Mouse (Mus musculus) myocyte (in vitro differentiated cells): ENCODE results near the gene Taf1c. TPM values are rescaled to one million over a fixed set of nuclear protein-coding genes. Genes with fewer than 3 reads are reported as not detected.

Experiments
- H3K27me3 ChIP-seq: one replicate; pipeline ENCODE4 v1.6.1; 2011; ENCODE audit not compliant: control insufficient read depth, insufficient read depth, insufficient read length
- H3K36me3 ChIP-seq: one replicate; pipeline ENCODE4 v1.6.1; 2011; ENCODE audit not compliant: control insufficient read depth, insufficient read depth
- H3K4me2 ChIP-seq: one replicate; pipeline ENCODE4 v1.6.1; 2011; ENCODE audit warnings: low read depth, control low read depth
- H3K4me3 ChIP-seq: one replicate; pipeline ENCODE4 v1.5.1; 2011; ENCODE audit warnings: mild to moderate bottlenecking, control low read depth, moderate library complexity
- H3K79me2 ChIP-seq: one replicate; pipeline ENCODE4 v1.6.1; 2011; ENCODE audit not compliant: control insufficient read depth, insufficient read depth
- H3ac ChIP-seq: one replicate; pipeline ENCODE4 v1.6.1; 2011; ENCODE audit not compliant: control insufficient read depth, insufficient read length
- CEBPB ChIP-seq: IDR thresholded peaks from 2 replicates; pipeline ENCODE4 v1.6.1; 2011; ENCODE audit warnings: mild to moderate bottlenecking, moderate library complexity; ENCODE audit not compliant: poor library complexity, insufficient read depth, severe bottlenecking
- E2F4 ChIP-seq: IDR thresholded peaks from one replicate; pipeline ENCODE4 v1.6.1; 2011; ENCODE audit warnings: mild to moderate bottlenecking, control low read depth, moderate library complexity; ENCODE audit not compliant: insufficient read depth
- MAX ChIP-seq: IDR thresholded peaks from one replicate; pipeline ENCODE4 v1.6.1; 2011; ENCODE audit warnings: low read depth, mild to moderate bottlenecking, control low read depth
- MYOD1 ChIP-seq, 3 experiments: IDR thresholded peaks; one replicate each; pipeline ENCODE4 v1.6.1; 2011; ENCODE audit warnings: control low read depth in 2 of 3, low read depth in 2 of 3, mild to moderate bottlenecking in 2 of 3, moderate library complexity in 1 of 3; ENCODE audit not compliant: insufficient read length in 2 of 3, control insufficient read depth in 1 of 3
- MYOG ChIP-seq, 3 experiments: IDR thresholded peaks; one replicate each; pipeline ENCODE4 v1.6.1; 2011; ENCODE audit warnings: control low read depth in 2 of 3, low read depth in 2 of 3, mild to moderate bottlenecking in 2 of 3; ENCODE audit not compliant: insufficient read length in 2 of 3, control insufficient read depth in 1 of 3, insufficient read depth in 1 of 3
- POLR2A ChIP-seq: IDR thresholded peaks from one replicate; pipeline ENCODE4 v1.6.1; 2011; ENCODE audit warnings: low read depth, mild to moderate bottlenecking, control low read depth, moderate library complexity; ENCODE audit not compliant: insufficient read length
- POLR2AphosphoS2 ChIP-seq: IDR thresholded peaks from one replicate; pipeline ENCODE4 v1.6.1; 2011; ENCODE audit warnings: low read depth, control low read depth; ENCODE audit not compliant: insufficient read length
- REST ChIP-seq: IDR thresholded peaks from one replicate; pipeline ENCODE4 v1.6.1; 2011; ENCODE audit warnings: mild to moderate bottlenecking, control low read depth, moderate library complexity; ENCODE audit not compliant: insufficient read depth, insufficient read length
- SRF ChIP-seq: IDR thresholded peaks from one replicate; pipeline ENCODE4 v1.6.1; 2011; ENCODE audit warnings: low read depth; ENCODE audit not compliant: control insufficient read depth, insufficient read length
- TCF12 ChIP-seq: IDR thresholded peaks from one replicate; pipeline ENCODE4 v1.6.1; 2011; ENCODE audit warnings: mild to moderate bottlenecking, control low read depth; ENCODE audit not compliant: poor library complexity, insufficient read depth, severe bottlenecking
- TCF3 ChIP-seq: IDR thresholded peaks from one replicate; pipeline ENCODE4 v1.6.1; 2011; ENCODE audit warnings: low read depth, control low read depth; ENCODE audit not compliant: insufficient read length
- USF1 ChIP-seq: IDR thresholded peaks from one replicate; pipeline ENCODE4 v1.6.1; 2011; ENCODE audit warnings: low read depth, mild to moderate bottlenecking, control low read depth, moderate library complexity
- polyA plus RNA-seq: library from polyadenylated mRNA; unstranded; fragments of >200 nt; fragmentation: generic; extraction: Trizol; gene quantifications from one replicate; pipeline ENCODE4 v1.2.1, GENCODE M21; 2012; ENCODE audit warnings: missing spikeins

Taf1c gene
- polyA plus RNA-seq, 1 experiment, result 6.8 TPM

GRCm38 (mm10) chr8:119620116-119620840 lies 15.3 kb upstream of the Taf1c start:
- Histone ChIP-seq H3K4me3 (no peak overlapping the region), H3K79me2 (no peaks in the 10 kb centered on the region), H3K36me3 (no peaks in the 10 kb centered on the region), H3K27me3 (peaks cover 81% of the 10 kb centered on the region), H3ac (no peak overlapping the region), H3K4me2 (no peak overlapping the region)
- no peak for TF ChIP-seq CEBPB
- TF ChIP-seq USF1, result no peak
- TF ChIP-seq MAX, result no peak
- no peak for TF ChIP-seq E2F4
- no peak for TF ChIP-seq REST
- TF ChIP-seq POLR2A, result no peak
- no peak for TF ChIP-seq MYOG (IDR thresholded peaks at IDR 0.05; ENCODE audit: control insufficient read depth in 1 of 3, insufficient read depth in 1 of 3, insufficient read length in 2 of 3, low read depth in 2 of 3)
- no peak for TF ChIP-seq POLR2AphosphoS2
- no peak for TF ChIP-seq SRF
- no peak for TF ChIP-seq MYOD1 (IDR thresholded peaks at IDR 0.05; ENCODE audit: control insufficient read depth in 1 of 3, insufficient read length in 2 of 3, low read depth in 2 of 3)
- TF ChIP-seq TCF12, result no peak
- TF ChIP-seq TCF3, result no peak

- H3K36me3 ChIP-seq, result no peaks in the 10 kb centered on the region
- peaks cover 81% of the 10 kb centered on the region for H3K27me3 ChIP-seq
- H3K4me2 ChIP-seq, result no peak overlapping the region
- no peak for TF ChIP-seq E2F4
- no peak overlapping the region for H3K4me3 ChIP-seq
- H3K79me2 ChIP-seq, result no peaks in the 10 kb centered on the region
- no peak overlapping the region for H3ac ChIP-seq
These were observed 13.9 kb upstream of the Taf1c start for GRCm38 (mm10) chr8:119618887-119619286.

GRCm38 (mm10) chr8:119617586-119617985 lies 12.6 kb upstream of the Taf1c start:
- Histone ChIP-seq H3K36me3 (no peaks in the 10 kb centered on the region), H3K4me2 (no peak overlapping the region), H3K4me3 (no peak overlapping the region), H3K79me2 (no peaks in the 10 kb centered on the region), H3ac (no peak overlapping the region), H3K27me3 (peaks cover 81% of the 10 kb centered on the region)
- TF ChIP-seq MAX (no peak), USF1 (no peak), MYOG (IDR thresholded peaks at IDR 0.05; ENCODE audit: control insufficient read depth in 1 of 3, insufficient read depth in 1 of 3, insufficient read length in 2 of 3, low read depth in 2 of 3) (no peak), POLR2A (no peak), MYOD1 (IDR thresholded peaks at IDR 0.05; ENCODE audit: control insufficient read depth in 1 of 3, insufficient read length in 2 of 3, low read depth in 2 of 3) (no peak), CEBPB (no peak), E2F4 (no peak), SRF (no peak), TCF3 (no peak), REST (no peak), TCF12 (no peak), POLR2AphosphoS2 (no peak)

GRCm38 (mm10) chr8:119616811-119617210 lies 11.8 kb upstream of the Taf1c start:
- H3ac ChIP-seq, result no peak overlapping the region
- H3K27me3 ChIP-seq, result peaks cover 78% of the 10 kb centered on the region
- no peak overlapping the region for H3K4me2 ChIP-seq
- TF ChIP-seq MAX (no peak), POLR2A (no peak), MYOG (IDR thresholded peaks at IDR 0.05; ENCODE audit: control insufficient read depth in 1 of 3, insufficient read depth in 1 of 3, insufficient read length in 2 of 3, low read depth in 2 of 3) (no peak), USF1 (no peak), CEBPB (no peak), REST (no peak), SRF (no peak), MYOD1 (IDR thresholded peaks at IDR 0.05; ENCODE audit: control insufficient read depth in 1 of 3, insufficient read length in 2 of 3, low read depth in 2 of 3) (no peak)
- H3K79me2 ChIP-seq, result no peaks in the 10 kb centered on the region
- H3K36me3 ChIP-seq, result no peaks in the 10 kb centered on the region
- no peak overlapping the region for H3K4me3 ChIP-seq

GRCm38 (mm10) chr8:119616358-119616757 lies 11.3 kb upstream of the Taf1c start:
- Histone ChIP-seq H3K4me3 (no peak overlapping the region), H3K36me3 (no peaks in the 10 kb centered on the region), H3K27me3 (peaks cover 74% of the 10 kb centered on the region), H3K4me2 (no peak overlapping the region), H3K79me2 (no peaks in the 10 kb centered on the region), H3ac (no peak overlapping the region)
- no peak for TF ChIP-seq TCF3
- no peak for TF ChIP-seq E2F4
- no peak for TF ChIP-seq MAX
- no peak for TF ChIP-seq MYOD1 (IDR thresholded peaks at IDR 0.05; ENCODE audit: control insufficient read depth in 1 of 3, insufficient read length in 2 of 3, low read depth in 2 of 3)
- no peak for TF ChIP-seq POLR2A
- TF ChIP-seq MYOG (IDR thresholded peaks at IDR 0.05; ENCODE audit: control insufficient read depth in 1 of 3, insufficient read depth in 1 of 3, insufficient read length in 2 of 3, low read depth in 2 of 3), result no peak
- TF ChIP-seq REST, result no peak
- no peak for TF ChIP-seq USF1
- TF ChIP-seq POLR2AphosphoS2, result no peak
- no peak for TF ChIP-seq TCF12
- no peak for TF ChIP-seq SRF
- no peak for TF ChIP-seq CEBPB
